27 mouse cellular contexts compared by ENCODE assay signal in the genomic region with DNA sequence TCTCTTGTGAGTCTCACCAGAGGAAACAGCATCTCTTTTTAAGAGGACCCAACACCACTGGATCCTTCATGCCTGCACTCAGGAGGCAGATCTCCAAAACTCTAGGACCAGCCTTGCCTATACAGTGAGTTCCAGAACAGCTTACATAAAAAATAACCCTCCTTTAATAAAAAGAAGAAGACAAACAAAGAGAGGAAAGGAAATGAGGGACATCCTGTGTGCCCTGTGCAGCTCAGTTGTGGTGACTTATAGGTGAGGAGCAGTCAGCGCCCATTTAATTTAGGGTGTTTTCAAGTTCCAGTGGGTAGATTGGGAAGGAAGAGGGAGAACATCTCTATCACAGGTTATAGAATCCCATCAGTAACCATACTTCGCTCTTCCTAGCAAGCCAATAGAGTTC.
"Had no signal": no experiment of that assay in that cellular context is flagged by ENCODE, and none has a peak within 500 bp of the region (broad histone marks: within the 10 kb centered on the region; RNA-seq: fewer than 3 reads in every experiment).

No protein-coding gene starts in this region.

- H3K4me1 ChIP-seq: embryonic facial prominence, embryonic 12.5 days; embryonic facial prominence, embryonic 15.5 days; forebrain, embryonic 10.5 days; forebrain, embryonic 12.5 days; forebrain, embryonic 13.5 days; forebrain, embryonic 15.5 days had no signal

- DNase-seq: cerebellum, adult 2 months; cerebellum, adult 8-10 months; cerebellum, adult 9-10 months; cerebellum, adult 9-11 months; cerebellum, postnatal 10 days; cerebellum, postnatal 14 days; cerebellum, postnatal 25 days; cerebellum, postnatal 36 days; embryo, embryonic 11 days; forebrain, postnatal 0 days; gastrocnemius, adult 2 months; gastrocnemius, postnatal 10 days; gastrocnemius, postnatal 14 days; gastrocnemius, postnatal 25 days; gastrocnemius, postnatal 36 days; heart, adult 2 months had no signal

- H3K27me3 ChIP-seq: embryonic facial prominence, embryonic 12.5 days; embryonic facial prominence, embryonic 13.5 days; embryonic facial prominence, embryonic 15.5 days; forebrain, embryonic 12.5 days; forebrain, embryonic 13.5 days; forebrain, embryonic 15.5 days had no signal

- H3K9me3 ChIP-seq: embryonic facial prominence, embryonic 10.5 days; embryonic facial prominence, embryonic 12.5 days; embryonic facial prominence, embryonic 13.5 days; embryonic facial prominence, embryonic 15.5 days; forebrain, embryonic 10.5 days; forebrain, embryonic 12.5 days; forebrain, embryonic 13.5 days; forebrain, embryonic 15.5 days had no signal

- H3K4me3 ChIP-seq: embryonic facial prominence, embryonic 10.5 days; embryonic facial prominence, embryonic 12.5 days; embryonic facial prominence, embryonic 13.5 days; embryonic facial prominence, embryonic 15.5 days; erythroblast, embryonic 14.5 days; forebrain, embryonic 10.5 days; forebrain, embryonic 12.5 days; forebrain, embryonic 13.5 days; forebrain, embryonic 15.5 days; gastrocnemius, adult 2 months; heart, adult 2 months had no signal

- H3K27ac ChIP-seq: embryonic facial prominence, embryonic 10.5 days; embryonic facial prominence, embryonic 12.5 days; embryonic facial prominence, embryonic 13.5 days; embryonic facial prominence, embryonic 15.5 days; forebrain, embryonic 10.5 days; forebrain, embryonic 12.5 days; forebrain, embryonic 13.5 days; forebrain, embryonic 15.5 days; gastrocnemius, adult 2 months; heart, adult 2 months had no signal

- ATAC-seq: forebrain, embryonic 13.5 days; forebrain, embryonic 14.5 days; forebrain, embryonic 15.5 days; forebrain, embryonic 16.5 days; forebrain, postnatal 0 days had no signal

- H3K36me3 ChIP-seq: embryonic facial prominence, embryonic 10.5 days; embryonic facial prominence, embryonic 12.5 days; embryonic facial prominence, embryonic 13.5 days; embryonic facial prominence, embryonic 15.5 days; forebrain, embryonic 10.5 days; forebrain, embryonic 12.5 days; forebrain, embryonic 15.5 days had no signal

- H3K4me2 ChIP-seq: embryonic facial prominence, embryonic 12.5 days; embryonic facial prominence, embryonic 13.5 days; embryonic facial prominence, embryonic 15.5 days; forebrain, embryonic 12.5 days; forebrain, embryonic 13.5 days; forebrain, embryonic 15.5 days had no signal

- H3K9ac ChIP-seq: embryonic facial prominence, embryonic 12.5 days; embryonic facial prominence, embryonic 13.5 days; embryonic facial prominence, embryonic 15.5 days; forebrain, embryonic 12.5 days; forebrain, embryonic 13.5 days; forebrain, embryonic 15.5 days; forebrain, postnatal 0 days had no signal
